ENCODE assay signal across 23 mouse cellular contexts in the genomic region with DNA sequence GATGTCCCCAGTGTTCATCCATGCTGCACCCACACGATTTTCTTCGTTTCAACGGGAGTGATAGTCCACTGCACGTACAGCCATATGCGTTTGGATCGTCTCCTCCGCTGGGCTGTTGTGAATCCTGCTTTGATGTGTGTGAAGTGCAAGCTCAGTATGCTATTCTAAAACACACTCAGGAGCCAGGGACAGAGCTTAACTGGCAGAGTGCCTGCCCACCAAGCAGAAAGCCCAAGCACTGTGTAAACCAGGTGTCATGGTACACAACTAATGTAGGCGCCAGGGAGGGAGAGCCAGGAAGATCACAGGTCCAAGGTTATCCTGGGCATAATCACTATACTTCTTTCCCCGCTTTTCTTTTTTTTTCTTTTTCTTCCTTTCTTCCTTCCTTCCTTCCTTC. TPM values are rescaled to one million over a fixed set of nuclear protein-coding genes. Genes with fewer than 3 reads are reported as not detected.
A peak's percentile ranks its signal among the peaks of the same experiment; 100 is the strongest.
DNase-seq lines count a peak whose midpoint lies in the region; ATAC-seq and TF ChIP-seq lines count a peak whose summit lies in the region.
"Had no signal": no experiment of that assay in that cellular context is flagged by ENCODE, and none has a peak within 500 bp of the region (broad histone marks: within the 10 kb centered on the region; RNA-seq: fewer than 3 reads in every experiment).

No protein-coding gene starts in this region.

- no peak for TF ChIP-seq POLR2A in kidney, adult 2 months (IDR thresholded peaks at IDR 0.05; ENCODE audit: low read depth, low read length)

- peak; percentile 51 for DNase-seq in cerebellum, adult 9-10 months
- no peak for DNase-seq in cerebellum, adult 11-12 months
- peak; percentile 74 for DNase-seq in kidney, adult 2 months
- DNase-seq in brain, adult 2 months (ENCODE audit: low read depth, low spot score) = peak; percentile 36
- peak; percentile 76 for DNase-seq in kidney, postnatal 14 days
- DNase-seq in left cerebral cortex, postnatal 25 days (ENCODE audit: low spot score in 2 of 2) = no peak
- DNase-seq: adrenal gland, adult 8-10 months; adrenal gland, postnatal 25 days; cerebellum, adult 2 months; cerebellum, postnatal 36 days; embryo, embryonic 11 days; gastrocnemius, postnatal 14 days had no signal

- no peak for TF ChIP-seq CTCF in kidney, adult 2 months (conservative IDR thresholded peaks at IDR 0.05; ENCODE audit: insufficient read depth, insufficient read length, low read depth, low read length)

- 52% methylated on average over 9 of the region's 9 CpGs for WGBS in kidney, adult 2 months
- 83% methylated on average over 9 of the region's 9 CpGs for WGBS in kidney, embryonic 14.5 days

- no peaks in the 10 kb centered on the region for H3K36me3 ChIP-seq in kidney, adult 2 months (ENCODE audit: control insufficient read depth, insufficient read depth, low read length)
- H3K36me3 ChIP-seq in kidney, embryonic 14.5 days (ENCODE audit: control insufficient read depth, insufficient read depth, low read length) = no peaks in the 10 kb centered on the region
- H3K36me3 ChIP-seq: embryonic facial prominence, embryonic 10.5 days; embryonic facial prominence, embryonic 13.5 days; forebrain, embryonic 12.5 days; forebrain, embryonic 15.5 days; hindbrain, embryonic 12.5 days; hindbrain, embryonic 15.5 days had no signal

- H3K9ac ChIP-seq in kidney, embryonic 14.5 days (ENCODE audit: low read depth, low read length) = no peak overlapping the region
- H3K9ac ChIP-seq: embryonic facial prominence, embryonic 13.5 days; forebrain, embryonic 12.5 days; forebrain, embryonic 15.5 days; hindbrain, embryonic 12.5 days; hindbrain, embryonic 15.5 days had no signal

- no peak for ATAC-seq in kidney, embryonic 14.5 days (ENCODE audit: low FRiP score, low TSS enrichment)
- ATAC-seq in megakaryocyte-erythroid progenitor cell, adult 5-6 weeks (replicated peaks; ENCODE audit: low FRiP score, low TSS enrichment, poor library complexity, severe bottlenecking) = no peak
- ATAC-seq: activated CD4-positive, CD25-positive, alpha-beta regulatory T cell, adult 4 months; forebrain, embryonic 15.5 days had no signal

- intact Hi-C loops in left cerebral cortex, postnatal 25 days (cut with DNase I) = no loop called here

- peaks cover 4% of the 10 kb centered on the region; the same call in 1 of the 2 replicates for H3K4me1 ChIP-seq in kidney, adult 2 months (ENCODE audit: control insufficient read depth, insufficient read depth, low read length)
- peaks cover 6% of the 10 kb centered on the region; the same call in 1 of the 2 replicates for H3K4me1 ChIP-seq in kidney, embryonic 14.5 days (ENCODE audit: control insufficient read depth, insufficient read depth, low read length)
- H3K4me1 ChIP-seq: forebrain, embryonic 12.5 days; forebrain, embryonic 15.5 days; hindbrain, embryonic 12.5 days; hindbrain, embryonic 15.5 days had no signal

- H3K4me3 ChIP-seq in kidney, adult 2 months (ENCODE audit: insufficient read depth, low read depth, low read length) = no peak overlapping the region
- H3K4me3 ChIP-seq in kidney, embryonic 14.5 days (ENCODE audit: low read length) = no peak overlapping the region
- H3K4me3 ChIP-seq: embryonic facial prominence, embryonic 10.5 days; embryonic facial prominence, embryonic 13.5 days; erythroblast, embryonic 14.5 days; forebrain, embryonic 12.5 days; forebrain, embryonic 15.5 days; hindbrain, embryonic 12.5 days; hindbrain, embryonic 15.5 days had no signal

- no peak overlapping the region for H3K27ac ChIP-seq in kidney, adult 2 months (ENCODE audit: insufficient read depth, low read depth, low read length)
- no peak overlapping the region for H3K27ac ChIP-seq in kidney, embryonic 14.5 days (ENCODE audit: low read depth, low read length)
- H3K27ac ChIP-seq: embryonic facial prominence, embryonic 10.5 days; embryonic facial prominence, embryonic 13.5 days; forebrain, embryonic 12.5 days; forebrain, embryonic 15.5 days; hindbrain, embryonic 12.5 days; hindbrain, embryonic 15.5 days had no signal

- no peaks in the 10 kb centered on the region for H3K9me3 ChIP-seq in kidney, embryonic 14.5 days (ENCODE audit: control insufficient read depth, low read length)
- H3K9me3 ChIP-seq: embryonic facial prominence, embryonic 10.5 days; embryonic facial prominence, embryonic 13.5 days; forebrain, embryonic 12.5 days; forebrain, embryonic 15.5 days; hindbrain, embryonic 12.5 days; hindbrain, embryonic 15.5 days had no signal

- H3K4me2 ChIP-seq in kidney, embryonic 14.5 days (replicated peaks; ENCODE audit: low read depth, low read length) = no peak overlapping the region
- H3K4me2 ChIP-seq: embryonic facial prominence, embryonic 13.5 days; forebrain, embryonic 12.5 days; forebrain, embryonic 15.5 days; heart, embryonic 11.5 days; hindbrain, embryonic 12.5 days; hindbrain, embryonic 15.5 days had no signal

- no peaks in the 10 kb centered on the region for H3K27me3 ChIP-seq in kidney, adult 2 months (replicated peaks; ENCODE audit: control insufficient read depth, insufficient read depth, low read length)
- H3K27me3 ChIP-seq in kidney, embryonic 14.5 days (ENCODE audit: control insufficient read depth, insufficient read depth, low read length) = no peaks in the 10 kb centered on the region
- H3K27me3 ChIP-seq: embryonic facial prominence, embryonic 13.5 days; forebrain, embryonic 12.5 days; forebrain, embryonic 15.5 days; hindbrain, embryonic 12.5 days; hindbrain, embryonic 15.5 days had no signal

RNA-seq across cellular contexts. Expression of a gene that starts 12.7 kb away (rescaled TPM):
- polyA plus RNA-seq in kidney, adult 2 months (2012; rRNA removed) = 57.9 and 67.6 TPM in 2 replicates
- polyA plus RNA-seq in kidney, embryonic 14.5 days (2014; fragmentation: Nextera tagmentation; extraction: Ambion mirVana) = 7.9 and 15.1 TPM in 2 replicates
- 2.4 and 3.9 TPM in 2 replicates for total RNA-seq in megakaryocyte-erythroid progenitor cell, adult 5-6 weeks (2014; fragmentation: Nextera tagmentation)
- 0.38 and 0.42 TPM in 2 replicates for total RNA-seq in megakaryocyte-erythroid progenitor cell, adult 5-6 weeks (2017)
- total RNA-seq in left cerebral cortex, postnatal 25 days (2021) = 10 to 100 TPM; 11.4 to 11.9 TPM

Comparison
In these comparisons a context has a peak if more than half of its experiments do, and no peak if none do; other contexts are left out.
1. DNase-seq: peak in cerebellum, adult 9-10 months (single experiment), kidney, adult 2 months (single experiment), brain, adult 2 months (single experiment) and kidney, postnatal 14 days (single experiment); none in cerebellum, adult 11-12 months (single experiment) and left cerebral cortex, postnatal 25 days (0 of 2).